Mouse (Mus musculus) frontal cortex, postnatal 14 days (tissue): ENCODE data around the gene Myo1g.
"Not testable (repeated sequence)": the region's sequence is repeated elsewhere in the genome, so short reads cannot be mapped to it uniquely, and the experiment has no call there.

ENCODE experiments used
- DNase-seq, 2 experiments: peaks; one replicate each; pipeline ENCODE4 v3.0.0; 2022; ENCODE audit warnings: low spot score in 2 of 2

Gene Myo1g

GRCm38 (mm10) chr11:6529961-6530360, 9.2 kb upstream of the Myo1g start:
- no peak for DNase-seq

- peak; percentile 93 to 98 for DNase-seq
Observed at GRCm38 (mm10) chr11:6528186-6529006, 7.6 kb upstream of the Myo1g start.

GRCm38 (mm10) chr11:6527256-6528185, 6.8 kb upstream of the Myo1g start:
- DNase-seq: no peak

- DNase-seq: not testable (repeated sequence)
Observed at GRCm38 (mm10) chr11:6526526-6527255, 5.9 kb upstream of the Myo1g start.

GRCm38 (mm10) chr11:6525241-6525640, 4.5 kb upstream of the Myo1g start:
- DNase-seq: no peak

GRCm38 (mm10) chr11:6524880-6525238, 4.1 kb upstream of the Myo1g start:
- DNase-seq: no peak

- no peak for DNase-seq
Observed at GRCm38 (mm10) chr11:6524165-6524879, 3.6 kb upstream of the Myo1g start.

- no peak for DNase-seq
Observed at GRCm38 (mm10) chr11:6523662-6524088, 2.9 kb upstream of the Myo1g start.

GRCm38 (mm10) chr11:6522782-6523525, 2.2 kb upstream of the Myo1g start:
- no peak for DNase-seq

- no peak for DNase-seq
Observed at GRCm38 (mm10) chr11:6519491-6520033, 1.2 kb downstream of the Myo1g start.

- no peak for DNase-seq
Observed at GRCm38 (mm10) chr11:6514837-6515236, 5.9 kb downstream of the Myo1g start.

GRCm38 (mm10) chr11:6508269-6508876, 12.4 kb downstream of the Myo1g start:
- no peak for DNase-seq

GRCm38 (mm10) chr11:6506516-6506915, 14.2 kb downstream of the Myo1g start:
- no peak for DNase-seq

- no peak for DNase-seq
Observed at GRCm38 (mm10) chr11:6504689-6505088, 16.1 kb downstream of the Myo1g start.

- no peak for DNase-seq
Observed at GRCm38 (mm10) chr11:6504226-6504625, 16.5 kb downstream of the Myo1g start.

- DNase-seq: no peak
Observed at GRCm38 (mm10) chr11:6502506-6502905, 18.3 kb downstream of the Myo1g start.

GRCm38 (mm10) chr11:6497311-6497948, 23.3 kb downstream of the Myo1g start:
- no peak for DNase-seq

GRCm38 (mm10) chr11:6489691-6490503, 30.9 kb downstream of the Myo1g start:
- DNase-seq: no peak

GRCm38 (mm10) chr11:6489257-6489656, 31.5 kb downstream of the Myo1g start:
- no peak for DNase-seq
